8 mouse cellular contexts compared by ENCODE assay signal in genomic region chr14:75010986-75011655, GRCm38 (mm10). TPM values are rescaled to one million over a fixed set of nuclear protein-coding genes. Genes with fewer than 3 reads are reported as not detected.
DNase-seq lines count a peak whose midpoint lies in the region; ATAC-seq and TF ChIP-seq lines count a peak whose summit lies in the region.

No protein-coding gene starts in this region.

- H3K9ac ChIP-seq in embryonic facial prominence, embryonic 14.5 days (ENCODE audit: low read depth, low read length), result no peak overlapping the region

- H3K4me2 ChIP-seq in embryonic facial prominence, embryonic 14.5 days (ENCODE audit: low read depth, low read length), result no peak overlapping the region

- TF ChIP-seq POLR2A in spleen, adult 2 months (IDR thresholded peaks at IDR 0.05; ENCODE audit: low read depth, low read length), result no peak; the same call in 1 of the 2 replicates

- no peaks in the 10 kb centered on the region for H3K27me3 ChIP-seq in spleen, adult 2 months (ENCODE audit: control insufficient read depth, insufficient read depth, low read length)
- H3K27me3 ChIP-seq in embryonic facial prominence, embryonic 14.5 days (replicated peaks; ENCODE audit: control insufficient read depth, insufficient read depth, low read length), result no peaks in the 10 kb centered on the region
- H3K27me3 ChIP-seq in splenic B cell, adult 2 months (ENCODE audit: control insufficient read depth, insufficient read depth, low read length, poor library complexity, severe bottlenecking), result no peaks in the 10 kb centered on the region

- 17% methylated on average over 8 of the region's 8 CpGs for WGBS in spleen, adult 2 months
- WGBS in embryonic facial prominence, embryonic 14.5 days, result 24% methylated on average over 8 of the region's 8 CpGs

- H3K4me3 ChIP-seq in spleen, adult 2 months (ENCODE audit: extremely low read depth, insufficient read depth, insufficient read length), result no peak overlapping the region
- H3K4me3 ChIP-seq in embryonic facial prominence, embryonic 14.5 days (ENCODE audit: low read depth, low read length), result no peak overlapping the region

- H3K36me3 ChIP-seq in spleen, adult 2 months (ENCODE audit: control insufficient read depth, insufficient read depth, low read length), result no peaks in the 10 kb centered on the region
- no peaks in the 10 kb centered on the region for H3K36me3 ChIP-seq in embryonic facial prominence, embryonic 14.5 days (ENCODE audit: control insufficient read depth, insufficient read depth, low read length)
- H3K36me3 ChIP-seq in splenic B cell, adult 2 months (ENCODE audit: control insufficient read depth, insufficient read depth, low read length, poor library complexity, severe bottlenecking), result no peaks in the 10 kb centered on the region

- peak overlapping the region; percentile 91 for H3K27ac ChIP-seq in spleen, adult 2 months (ENCODE audit: insufficient read depth, low read length)
- H3K27ac ChIP-seq in embryonic facial prominence, embryonic 14.5 days (replicated peaks; ENCODE audit: low read depth, low read length), result no peak overlapping the region

- peaks cover 13% of the 10 kb centered on the region for H3K4me1 ChIP-seq in spleen, adult 2 months (ENCODE audit: control insufficient read depth, insufficient read depth, insufficient read length)
- H3K4me1 ChIP-seq in embryonic facial prominence, embryonic 14.5 days (ENCODE audit: control insufficient read depth, insufficient read depth, low read length), result no peaks in the 10 kb centered on the region

- no peaks in the 10 kb centered on the region for H3K9me3 ChIP-seq in embryonic facial prominence, embryonic 14.5 days (ENCODE audit: control insufficient read depth, low read length)

- intact Hi-C loops in heart, postnatal 10 days (cut with DNase I), result no loop called here
- intact Hi-C loops in heart, postnatal 36 days (cut with DNase I), result no loop called here
- intact Hi-C loops in left cerebral cortex, postnatal 36 days (cut with DNase I), result no loop called here

- DNase-seq in heart, postnatal 10 days, result peak; percentile 26 to 31
- no peak for DNase-seq in heart, postnatal 36 days
- DNase-seq in spleen, adult 2 months (ENCODE audit: low read depth in 1 of 2, low spot score in 2 of 2), result no peak
- no peak for DNase-seq in spleen, adult 12 weeks (ENCODE audit: low spot score)
- DNase-seq in embryonic facial prominence, embryonic 14.5 days (ENCODE audit: low spot score), result peak; percentile 32
- peak; percentile 78 for DNase-seq in splenic B cell, adult 2 months (ENCODE audit: low read depth, low spot score)
- DNase-seq in left cerebral cortex, postnatal 36 days (ENCODE audit: low spot score in 2 of 2), result no peak

- TF ChIP-seq CTCF in spleen, adult 2 months (IDR thresholded peaks at IDR 0.05; ENCODE audit: extremely low read depth, insufficient read depth, insufficient read length, insufficient replicate concordance), result no peak

- peak; percentile 18; the same call in 1 of the 2 replicates for ATAC-seq in embryonic facial prominence, embryonic 14.5 days (ENCODE audit: low read depth)
- no peak for ATAC-seq in erythroblast, adult 5-6 weeks (replicated peaks; ENCODE audit: low FRiP score, poor library complexity, severe bottlenecking)

RNA-seq across cellular contexts. Expression of gene Rubcnl, which starts 4.7 kb away (rescaled TPM):
- 1 to 10 TPM in 1 of 2 experiments, under 1 TPM in 1; 0.69 to 1.2 TPM for total RNA-seq in heart, postnatal 10 days (2021)
- under 1 TPM; 0.78 to 0.95 TPM for total RNA-seq in heart, postnatal 36 days (2021)
- polyA plus RNA-seq in spleen, adult 2 months (2012; rRNA removed), result 19.3 and 20.9 TPM in 2 replicates
- polyA plus RNA-seq in embryonic facial prominence, embryonic 14.5 days (2014; fragmentation: Nextera tagmentation; extraction: Ambion mirVana), result 1.0 and 1.1 TPM in 2 replicates
- 1.9 and 7.5 TPM in 2 replicates for total RNA-seq in erythroblast, adult 5-6 weeks (2015; ENCODE audit: low replicate concordance)
- 0.28 and 1.2 TPM in 2 replicates for total RNA-seq in erythroblast, adult 5-6 weeks (2017; ENCODE audit: low replicate concordance)
- total RNA-seq in left cerebral cortex, postnatal 36 days (2021), result 1 to 10 TPM; 1.2 to 1.8 TPM

Comparison
In these comparisons a context has a peak if more than half of its experiments do, and no peak if none do; other contexts are left out.
1. DNase-seq: peak in heart, postnatal 10 days (2 of 2), embryonic facial prominence, embryonic 14.5 days (single experiment) and splenic B cell, adult 2 months (single experiment); none in heart, postnatal 36 days (0 of 2), spleen, adult 2 months (0 of 2), spleen, adult 12 weeks (single experiment) and left cerebral cortex, postnatal 36 days (0 of 2).